Mouse (Mus musculus) heart, adult 2 months (tissue): ENCODE measurements at regions not wholly inside any gene's neighbourhood (a gene's known extent, or its start where the extent isn't known, plus 50 kb on each side); places are given as distances from the start of the nearest gene placed in this dataset.

Source experiments
- EP300 ChIP-seq: fragments of 200-500 bp; IDR thresholded peaks from 2 replicates; pipeline ENCODE4 v1.6.1; 2011; ENCODE audit warnings: low read depth, low read length, control low read depth; ENCODE audit not compliant: insufficient read depth
- POLR2A ChIP-seq: fragments of 200-500 bp; IDR thresholded peaks from 2 replicates; pipeline ENCODE4 v1.6.1; 2011; ENCODE audit warnings: mild to moderate bottlenecking, low read depth, low read length, control low read depth; ENCODE audit not compliant: insufficient read depth

DNA sequence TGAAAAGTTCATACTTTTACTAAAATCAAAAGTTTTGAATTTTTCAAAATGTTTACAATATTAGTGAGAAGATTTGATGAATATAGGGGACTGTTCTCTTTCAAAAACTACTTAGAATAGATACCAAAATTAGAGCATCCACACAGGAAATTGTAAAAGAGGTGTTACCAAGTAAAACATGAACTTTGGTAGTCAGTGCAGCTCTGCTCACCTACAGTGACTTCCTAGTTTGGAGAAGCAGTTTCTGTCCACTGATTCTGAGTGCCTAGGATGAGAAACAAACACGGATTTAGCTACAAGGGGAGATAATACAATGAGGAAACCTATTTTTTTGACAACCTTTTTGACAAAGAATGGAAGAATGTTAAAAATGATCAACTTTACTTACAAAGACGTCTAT, 457.9 kb upstream of the Mef2c start:
- TF ChIP-seq EP300 (no peak), POLR2A (no peak)
